Mouse (Mus musculus): ENCODE results near the gene Ripor2. TPM values are rescaled to one million over a fixed set of nuclear protein-coding genes. Genes with fewer than 3 reads are reported as not detected.

Ripor2 gene
- polyA plus RNA-seq, 1 experiment, result 2.7 TPM

- 66% methylated on average over 10 of the region's 10 CpGs for WGBS
- no peak for DNase-seq (ENCODE audit: low read depth, low spot score)
Observed at GRCm38 (mm10) chr13:24613927-24614780, 32.2 kb downstream of the Ripor2 start.

GRCm38 (mm10) chr13:24615921-24616565, 34.1 kb downstream of the Ripor2 start:
- no peak for DNase-seq (ENCODE audit: low read depth, low spot score)
- 54% methylated on average over 9 of the region's 9 CpGs for WGBS

- WGBS, result 89% methylated on average over 8 of the region's 8 CpGs
- DNase-seq (ENCODE audit: low read depth, low spot score), result no peak
Observed at GRCm38 (mm10) chr13:24616645-24617044, 34.7 kb downstream of the Ripor2 start.

GRCm38 (mm10) chr13:24617076-24617798, 35.2 kb downstream of the Ripor2 start:
- WGBS, result 65% methylated on average over 6 of the region's 6 CpGs

GRCm38 (mm10) chr13:24617799-24618130, 35.8 kb downstream of the Ripor2 start:
- no peak for DNase-seq (ENCODE audit: low read depth, low spot score)
- 80% methylated on average over 2 of the region's 2 CpGs for WGBS

More at GRCm38 (mm10) chr13:24617076-24617798, 35.2 kb downstream of the Ripor2 start:
- DNase-seq (ENCODE audit: low read depth, low spot score), result no peak

GRCm38 (mm10) chr13:24619711-24620110, 37.7 kb downstream of the Ripor2 start:
- 97% methylated on average over 1 of the region's 1 CpGs for WGBS
- no peak for DNase-seq (ENCODE audit: low read depth, low spot score)

GRCm38 (mm10) chr13:24620439-24620838, 38.5 kb downstream of the Ripor2 start:
- WGBS, result 32% methylated on average over 6 of the region's 6 CpGs
- no peak for DNase-seq (ENCODE audit: low read depth, low spot score)

- WGBS, result 79% methylated on average over 4 of the region's 4 CpGs
- DNase-seq (ENCODE audit: low read depth, low spot score), result no peak
Observed at GRCm38 (mm10) chr13:24623631-24624030, 41.6 kb downstream of the Ripor2 start.

GRCm38 (mm10) chr13:24625071-24625470, 43.1 kb downstream of the Ripor2 start:
- no peak for DNase-seq (ENCODE audit: low read depth, low spot score)
- WGBS, result 77% methylated on average over 5 of the region's 5 CpGs

- WGBS, result 92% methylated on average over 6 of the region's 6 CpGs
- DNase-seq (ENCODE audit: low read depth, low spot score), result no peak
Observed at GRCm38 (mm10) chr13:24626698-24627436, 44.9 kb downstream of the Ripor2 start.

- no peak for DNase-seq (ENCODE audit: low read depth, low spot score)
- 79% methylated on average over 4 of the region's 4 CpGs for WGBS
Observed at GRCm38 (mm10) chr13:24628192-24628591, 46.2 kb downstream of the Ripor2 start.

- 66% methylated on average over 6 of the region's 6 CpGs for WGBS
- DNase-seq (ENCODE audit: low read depth, low spot score), result no peak
Observed at GRCm38 (mm10) chr13:24629073-24629621, 47.2 kb downstream of the Ripor2 start.

GRCm38 (mm10) chr13:24630364-24630763, 48.4 kb downstream of the Ripor2 start:
- 67% methylated on average over 4 of the region's 4 CpGs for WGBS
- DNase-seq (ENCODE audit: low read depth, low spot score), result no peak

- DNase-seq (ENCODE audit: low read depth, low spot score), result no peak
- 86% methylated on average over 4 of the region's 4 CpGs for WGBS
Observed at GRCm38 (mm10) chr13:24632988-24633577, 51.1 kb downstream of the Ripor2 start.

GRCm38 (mm10) chr13:24634346-24635120, 52.5 kb downstream of the Ripor2 start:
- DNase-seq (ENCODE audit: low read depth, low spot score), result no peak
- 80% methylated on average over 13 of the region's 13 CpGs for WGBS

GRCm38 (mm10) chr13:24638371-24639214, 56.6 kb downstream of the Ripor2 start:
- 2% methylated on average over 61 of the region's 66 CpGs for WGBS
- no peak for DNase-seq (ENCODE audit: low read depth, low spot score)

All from large intestine, adult 2 months (tissue).